Mouse (Mus musculus) midbrain, postnatal 0 days (tissue): Measurements from ENCODE around the gene Gm10715. TPM values are rescaled to one million over a fixed set of nuclear protein-coding genes. Genes with fewer than 3 reads are reported as not detected.
A peak's percentile ranks its signal among the peaks of the same experiment; 100 is the strongest.
"Not testable (repeated sequence)": the region's sequence is repeated elsewhere in the genome, so short reads cannot be mapped to it uniquely, and the experiment has no call there.

Experiments
- ATAC-seq: fragments of 200-750 bp; cut with Nextera tagmentation; 2 replicates; pipeline ENCODE4 v1.8.0; 2017; ENCODE audit warnings: moderate number of reproducible peaks, mild to moderate bottlenecking, moderate TSS enrichment, moderate library complexity; ENCODE audit not compliant: low FRiP score
- DNase-seq: peaks from one replicate; pipeline ENCODE4 v3.0.0-alpha.2; 2015; ENCODE audit warnings: low spot score
- H3K27ac ChIP-seq: fragments of 300-500 bp; sonication (generic); 2 replicates; pipeline ENCODE4 v1.5.1; 2014; ENCODE audit warnings: low read depth, mild to moderate bottlenecking, low read length, mixed read lengths
- H3K27me3 ChIP-seq: fragments of 300-500 bp; sonication (generic); 2 replicates; pipeline ENCODE4 v1.6.1; 2014; ENCODE audit warnings: low read length, control low read depth, mixed read lengths; ENCODE audit not compliant: insufficient read depth
- H3K36me3 ChIP-seq: fragments of 300-500 bp; sonication (generic); 2 replicates; pipeline ENCODE4 v1.6.1; 2014; ENCODE audit warnings: low read length, control low read depth, mixed read lengths; ENCODE audit not compliant: insufficient read depth
- H3K4me1 ChIP-seq: fragments of 300-500 bp; sonication (generic); 2 replicates; pipeline ENCODE4 v1.6.1; 2014; ENCODE audit warnings: mild to moderate bottlenecking, control low read depth, antibody characterized with exemption, low read length, mixed read lengths; ENCODE audit not compliant: insufficient read depth
- H3K4me2 ChIP-seq: fragments of 300-500 bp; sonication (generic); 2 replicates; pipeline ENCODE4 v1.6.1; 2014; ENCODE audit warnings: low read depth, mild to moderate bottlenecking, low read length, mixed read lengths; ENCODE audit not compliant: poor library complexity, severe bottlenecking
- H3K4me3 ChIP-seq: fragments of 300-500 bp; sonication (generic); 2 replicates; pipeline ENCODE4 v1.5.1; 2014; ENCODE audit warnings: low read depth, mild to moderate bottlenecking, low read length, moderate library complexity
- H3K9ac ChIP-seq: fragments of 300-500 bp; sonication (generic); replicated peaks from 2 replicates; pipeline ENCODE4 v1.6.1; 2014; ENCODE audit warnings: mild to moderate bottlenecking, low read length, moderate library complexity, mixed read lengths; ENCODE audit not compliant: poor library complexity, severe bottlenecking
- H3K9me3 ChIP-seq: fragments of 300-500 bp; sonication (generic); 2 replicates; pipeline ENCODE4 v1.6.1; 2016; ENCODE audit warnings: low read length, control low read depth
- WGBS: fragments of 180-500 bp; shearing (Covaris S2); extraction: QIAGEN DNeasy Blood & Tissue Kit; methylation state at CpG from one replicate; pipeline ENCODE4 v1.1.7; 2014; 5-methylcytosine and 5-hydroxymethylcytosine counted together
- polyA plus RNA-seq: library from polyadenylated mRNA; unstranded; fragments of >200 nt; fragmentation: Nextera tagmentation; extraction: Ambion mirVana; gene quantifications from 2 replicates; pipeline ENCODE4 v1.2.1, GENCODE M21; 2015
- total RNA-seq: library from RNA; depleted of rRNA; stranded (reverse); fragments of >200 nt; gene quantifications from 2 replicates; pipeline ENCODE4 v1.2.3, GENCODE M21; 2014

The Gm10715 gene
- total and polyA plus RNA-seq, 2 experiments from 2014 or later, result not detected

DNA sequence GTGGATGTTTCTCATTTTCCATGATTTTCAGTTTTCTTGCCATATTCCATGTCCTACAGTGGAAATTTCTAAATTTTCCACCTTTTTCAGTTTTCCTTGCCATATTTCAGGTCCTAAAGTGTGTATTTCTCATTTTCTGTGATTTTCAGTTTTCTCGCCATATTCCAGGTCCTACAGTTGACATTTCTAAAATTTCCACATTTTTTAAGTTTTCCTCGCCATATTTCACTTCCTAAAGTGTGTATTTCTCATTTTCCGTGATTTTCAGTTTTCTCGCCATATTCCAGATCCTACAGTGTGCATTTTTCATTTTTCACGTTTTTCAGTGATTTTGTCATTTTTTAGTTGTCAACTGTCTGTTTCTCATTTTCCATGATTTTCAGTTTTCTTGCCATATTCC is 27.3 kb upstream of the Gm10715 start:
- no CpG with 5 or more reads among the region's 5 CpGs for WGBS
- not testable (repeated sequence) for DNase-seq, H3K4me2 ChIP-seq, H3K27me3 ChIP-seq, H3K9me3 ChIP-seq, H3K27ac ChIP-seq, H3K4me3 ChIP-seq, H3K36me3 ChIP-seq, H3K9ac ChIP-seq, H3K4me1 ChIP-seq
- peak; percentile 46; the same call in 1 of the 2 replicates for ATAC-seq

DNA sequence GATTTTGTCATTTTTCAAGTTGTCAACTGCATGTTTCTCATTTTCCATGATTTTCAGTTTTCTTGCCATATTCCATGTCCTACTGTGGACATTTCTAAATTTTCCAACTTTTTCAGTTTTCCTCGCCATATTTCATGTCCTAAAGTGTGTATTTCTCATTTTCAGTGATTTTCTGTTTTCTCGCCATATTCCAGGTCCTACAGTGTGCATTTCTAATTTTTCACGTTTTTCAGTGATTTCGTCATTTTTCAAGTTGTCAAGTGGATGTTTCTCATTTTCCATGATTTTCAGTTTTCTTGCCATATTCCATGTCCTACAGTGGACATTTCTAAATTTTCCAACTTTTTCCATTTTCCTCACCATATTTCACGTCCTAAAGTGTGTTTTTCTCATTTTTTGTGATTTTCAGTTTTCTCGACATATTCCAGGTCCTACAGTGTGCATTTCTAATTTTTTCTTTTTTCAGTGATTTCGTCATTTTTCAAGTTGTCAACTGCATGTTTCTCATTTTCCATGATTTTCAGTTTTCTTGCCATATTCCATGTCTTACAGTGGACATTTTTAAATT is 24.5 kb upstream of the Gm10715 start:
- not testable (repeated sequence) for H3K4me2 ChIP-seq, ATAC-seq, H3K9ac ChIP-seq, DNase-seq, H3K27ac ChIP-seq, H3K9me3 ChIP-seq, H3K36me3 ChIP-seq, H3K27me3 ChIP-seq, H3K4me1 ChIP-seq, H3K4me3 ChIP-seq
- WGBS, result 86% methylated on average over 2 of the region's 7 CpGs

- not testable (repeated sequence) for H3K9me3 ChIP-seq, H3K9ac ChIP-seq, DNase-seq, H3K27ac ChIP-seq, H3K4me2 ChIP-seq, H3K4me1 ChIP-seq, H3K36me3 ChIP-seq, H3K27me3 ChIP-seq, H3K4me3 ChIP-seq
- peak; percentile 73 for ATAC-seq
- WGBS, result no CpG with 5 or more reads among the region's 11 CpGs
Measured at GRCm38 (mm10) chr9:3012733-3013279, 23.9 kb upstream of the Gm10715 start, which contains the start of gene Gm10721. TSS of gene Gm10721 (plus strand) at chr9:3013140.

DNA sequence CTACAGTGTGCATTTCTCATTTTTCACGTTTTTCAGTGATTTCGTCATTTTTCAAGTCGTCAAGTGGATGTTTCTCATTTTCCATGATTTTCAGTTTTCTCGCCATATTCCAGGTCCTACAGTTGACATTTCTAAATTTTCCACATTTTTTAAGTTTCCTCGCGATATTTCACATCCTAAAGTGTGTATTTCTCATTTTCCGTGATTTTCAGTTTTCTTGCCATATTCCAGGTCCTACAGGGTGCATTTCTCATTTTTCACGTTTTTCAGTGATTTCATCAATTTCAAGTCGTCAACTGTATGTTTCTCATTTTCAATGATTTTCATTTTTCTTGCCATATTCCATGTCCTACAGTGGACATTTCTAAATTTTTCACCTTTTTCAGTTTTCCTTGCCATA is 21.3 kb upstream of the Gm10715 start, which contains the start of gene Gm10720:
Gene Gm10720, plus strand, starts transcription at position 301 of the 400 bp plus-strand sequence.
- H3K9ac ChIP-seq, H3K4me3 ChIP-seq, DNase-seq, H3K27me3 ChIP-seq, H3K4me1 ChIP-seq, H3K4me2 ChIP-seq, H3K27ac ChIP-seq, ATAC-seq, H3K36me3 ChIP-seq, H3K9me3 ChIP-seq: not testable (repeated sequence)
- WGBS, result 67% methylated on average over 4 of the region's 9 CpGs

DNA sequence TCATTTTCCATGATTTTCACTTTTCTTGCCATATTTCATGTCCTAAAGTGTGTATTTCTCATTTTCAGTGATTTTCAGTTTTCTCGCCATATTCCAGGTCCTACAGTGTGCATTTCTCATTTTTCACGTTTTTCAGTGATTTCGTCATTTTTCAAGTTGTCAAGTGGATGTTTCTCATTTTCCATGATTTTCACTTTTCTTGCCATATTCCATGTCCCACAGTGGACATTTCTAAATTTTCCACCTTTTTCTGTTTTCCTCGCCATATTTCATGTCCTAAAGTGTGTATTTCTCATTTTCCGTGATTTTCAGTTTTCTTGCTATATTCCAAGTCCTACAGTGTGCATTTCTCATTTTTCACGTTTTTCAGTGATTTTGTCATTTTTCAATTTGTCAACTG is 20.8 kb upstream of the Gm10715 start:
- DNase-seq, H3K4me3 ChIP-seq, ATAC-seq, H3K27ac ChIP-seq, H3K9ac ChIP-seq, H3K36me3 ChIP-seq, H3K4me1 ChIP-seq, H3K9me3 ChIP-seq, H3K4me2 ChIP-seq, H3K27me3 ChIP-seq: not testable (repeated sequence)
- 80% methylated on average over 4 of the region's 6 CpGs for WGBS

- not testable (repeated sequence) for H3K4me3 ChIP-seq, H3K4me2 ChIP-seq, H3K27ac ChIP-seq, H3K9me3 ChIP-seq, DNase-seq, H3K9ac ChIP-seq, ATAC-seq, H3K4me1 ChIP-seq, H3K36me3 ChIP-seq, H3K27me3 ChIP-seq
- WGBS, result no CpG with 5 or more reads among the region's 9 CpGs
Measured at GRCm38 (mm10) chr9:3017108-3017507, 19.6 kb upstream of the Gm10715 start, which contains the start of gene Gm10719. TSS of gene Gm10719 (plus strand) at chr9:3017408.

DNA sequence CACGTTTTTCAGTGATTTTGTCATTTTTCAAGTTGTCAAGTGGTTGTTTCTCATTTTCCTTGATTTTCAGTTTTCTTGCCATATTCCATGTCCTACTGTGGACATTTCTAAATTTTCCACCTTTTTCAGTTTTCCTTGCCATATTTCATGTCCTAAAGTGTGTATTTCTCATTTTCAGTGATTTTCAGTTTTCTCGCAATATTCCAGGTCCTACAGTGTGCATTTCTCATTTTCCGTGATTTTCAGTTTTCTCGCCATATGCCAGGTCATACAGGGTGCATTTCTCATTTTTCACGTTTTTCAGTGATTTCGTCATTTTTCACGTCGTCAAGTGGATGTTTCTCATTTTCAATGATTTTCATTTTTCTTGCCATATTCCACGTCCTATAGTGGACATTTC is 17.7 kb upstream of the Gm10715 start:
- H3K4me2 ChIP-seq, H3K36me3 ChIP-seq, H3K4me1 ChIP-seq, H3K9me3 ChIP-seq, H3K9ac ChIP-seq, ATAC-seq, DNase-seq, H3K4me3 ChIP-seq, H3K27ac ChIP-seq, H3K27me3 ChIP-seq: not testable (repeated sequence)
- WGBS, result 76% methylated on average over 9 of the region's 9 CpGs

DNA sequence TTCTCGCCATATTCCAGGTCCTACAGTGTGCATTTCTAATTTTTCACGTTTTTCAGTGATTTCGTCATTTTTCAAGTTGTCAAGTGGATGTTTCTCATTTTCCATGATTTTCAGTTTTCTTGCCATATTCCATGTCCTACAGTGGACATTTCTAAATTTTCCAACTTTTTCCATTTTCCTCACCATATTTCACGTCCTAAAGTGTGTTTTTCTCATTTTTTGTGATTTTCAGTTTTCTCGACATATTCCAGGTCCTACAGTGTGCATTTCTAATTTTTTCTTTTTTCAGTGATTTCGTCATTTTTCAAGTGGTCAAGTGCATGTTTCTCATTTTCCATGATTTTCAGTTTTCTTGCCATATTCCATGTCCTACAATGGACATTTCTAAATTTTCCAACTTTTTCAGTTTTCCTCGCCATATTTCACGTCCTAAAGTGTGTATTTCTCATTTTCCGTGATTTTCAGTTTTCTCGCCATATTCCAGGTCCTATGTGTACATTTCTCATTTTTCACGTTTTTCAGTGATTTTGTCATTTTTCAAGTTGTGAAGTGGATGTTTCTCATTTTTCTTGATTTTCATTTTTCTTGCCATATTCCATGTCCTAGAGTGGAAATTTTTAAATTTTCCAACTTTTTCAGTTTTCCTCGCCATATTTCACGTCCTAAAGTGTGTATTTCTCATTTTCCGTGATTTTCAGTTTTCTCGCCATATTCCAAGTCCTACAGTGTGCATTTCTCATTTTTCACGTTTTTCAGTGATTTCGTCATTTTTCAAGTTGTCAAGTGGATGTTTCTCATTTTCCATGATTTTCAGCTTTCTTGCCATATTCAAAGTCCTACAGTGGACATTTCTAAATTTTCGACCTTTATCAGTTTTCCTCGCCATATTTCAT is 16.6 kb upstream of the Gm10715 start:
- not testable (repeated sequence) for DNase-seq, H3K27ac ChIP-seq, H3K4me3 ChIP-seq, H3K4me2 ChIP-seq, H3K9ac ChIP-seq, H3K27me3 ChIP-seq, H3K36me3 ChIP-seq, H3K9me3 ChIP-seq, H3K4me1 ChIP-seq
- WGBS, result 74% methylated on average over 11 of the region's 19 CpGs
- ATAC-seq, result peak; percentile 73; the same call in 1 of the 2 replicates
